Mouse (Mus musculus) hindbrain, embryonic 12.5 days (tissue): Measurements from ENCODE around the gene Pip5k1c. TPM values are rescaled to one million over a fixed set of nuclear protein-coding genes. Genes with fewer than 3 reads are reported as not detected.

Experiments
- ATAC-seq: fragments of 200-750 bp; cut with Nextera tagmentation; 2 replicates; pipeline ENCODE4 v1.8.0; 2017; ENCODE audit warnings: moderate TSS enrichment; ENCODE audit not compliant: low FRiP score
- H3K27ac ChIP-seq: fragments of 300-500 bp; sonication (generic); 2 replicates; pipeline ENCODE4 v1.5.1; 2016; ENCODE audit warnings: mild to moderate bottlenecking
- H3K27me3 ChIP-seq: fragments of 300-500 bp; sonication (generic); 2 replicates; pipeline ENCODE4 v1.6.1; 2016; ENCODE audit warnings: mild to moderate bottlenecking
- H3K36me3 ChIP-seq: fragments of 300-500 bp; sonication (generic); 2 replicates; pipeline ENCODE4 v1.6.1; 2016; ENCODE audit warnings: mild to moderate bottlenecking
- H3K4me1 ChIP-seq: fragments of 300-500 bp; sonication (generic); 2 replicates; pipeline ENCODE4 v1.6.1; 2016
- H3K4me2 ChIP-seq: fragments of 300-500 bp; sonication (generic); replicated peaks from 2 replicates; pipeline ENCODE4 v1.6.1; 2016; ENCODE audit warnings: mild to moderate bottlenecking
- H3K4me3 ChIP-seq: fragments of 300-500 bp; sonication (generic); 2 replicates; pipeline ENCODE4 v1.5.1; 2016; ENCODE audit warnings: mild to moderate bottlenecking
- H3K9ac ChIP-seq: fragments of 300-500 bp; sonication (generic); 2 replicates; pipeline ENCODE4 v1.6.1; 2016; ENCODE audit warnings: mild to moderate bottlenecking, moderate library complexity
- H3K9me3 ChIP-seq: fragments of 300-500 bp; sonication (generic); replicated peaks from 2 replicates; pipeline ENCODE4 v1.6.1; 2016; ENCODE audit warnings: mild to moderate bottlenecking
- WGBS: fragments of 180-500 bp; shearing (Covaris S2); methylation state at CpG from one replicate; pipeline ENCODE4 v1.1.7; 2016; 5-methylcytosine and 5-hydroxymethylcytosine counted together
- polyA plus RNA-seq: library from polyadenylated mRNA; unstranded; fragments of >200 nt; fragmentation: Nextera tagmentation; extraction: Ambion mirVana; gene quantifications from 2 replicates; pipeline ENCODE4 v1.2.1, GENCODE M21; 2016

Gene Pip5k1c
- polyA plus RNA-seq, 1 experiment from 2014 or later = 97.3 TPM

DNA sequence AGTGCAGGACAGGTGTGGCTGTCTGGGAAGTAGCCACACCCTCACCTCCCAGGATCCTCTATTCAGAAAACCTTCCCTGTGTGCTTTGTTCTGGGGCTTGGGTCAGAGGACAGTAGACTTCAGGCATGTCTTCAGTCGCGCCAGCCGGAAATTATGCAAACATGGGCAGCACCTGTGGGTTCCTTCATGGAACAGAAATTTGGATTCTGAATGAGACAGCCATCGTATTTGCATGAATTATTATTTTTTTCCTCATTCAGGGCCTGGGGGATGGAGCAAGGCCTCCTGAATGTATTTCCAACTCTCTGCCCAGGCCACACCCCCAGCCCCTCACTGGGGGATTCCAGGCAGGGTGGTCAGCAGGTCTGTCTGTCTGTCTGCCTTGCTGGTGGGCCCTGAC lies 31.7 kb upstream of the Pip5k1c start:
- no peak for ATAC-seq
- Histone ChIP-seq H3K27me3 (peaks cover 47% of the 10 kb centered on the region), H3K4me1 (peaks cover 29% of the 10 kb centered on the region), H3K27ac (no peak overlapping the region), H3K4me2 (no peak overlapping the region), H3K9me3 (0 out of 2 replicates have a peak, but pooled peaks cover 4% of the 10 kb centered on the region), H3K36me3 (peaks cover 45% of the 10 kb centered on the region), H3K4me3 (no peak overlapping the region), H3K9ac (no peak overlapping the region)
- WGBS = 94% methylated on average over 4 of the region's 4 CpGs

GRCm38 (mm10) chr10:81265540-81265939 lies 27.2 kb upstream of the Pip5k1c start:
- WGBS = 91% methylated on average over 8 of the region's 8 CpGs

DNA sequence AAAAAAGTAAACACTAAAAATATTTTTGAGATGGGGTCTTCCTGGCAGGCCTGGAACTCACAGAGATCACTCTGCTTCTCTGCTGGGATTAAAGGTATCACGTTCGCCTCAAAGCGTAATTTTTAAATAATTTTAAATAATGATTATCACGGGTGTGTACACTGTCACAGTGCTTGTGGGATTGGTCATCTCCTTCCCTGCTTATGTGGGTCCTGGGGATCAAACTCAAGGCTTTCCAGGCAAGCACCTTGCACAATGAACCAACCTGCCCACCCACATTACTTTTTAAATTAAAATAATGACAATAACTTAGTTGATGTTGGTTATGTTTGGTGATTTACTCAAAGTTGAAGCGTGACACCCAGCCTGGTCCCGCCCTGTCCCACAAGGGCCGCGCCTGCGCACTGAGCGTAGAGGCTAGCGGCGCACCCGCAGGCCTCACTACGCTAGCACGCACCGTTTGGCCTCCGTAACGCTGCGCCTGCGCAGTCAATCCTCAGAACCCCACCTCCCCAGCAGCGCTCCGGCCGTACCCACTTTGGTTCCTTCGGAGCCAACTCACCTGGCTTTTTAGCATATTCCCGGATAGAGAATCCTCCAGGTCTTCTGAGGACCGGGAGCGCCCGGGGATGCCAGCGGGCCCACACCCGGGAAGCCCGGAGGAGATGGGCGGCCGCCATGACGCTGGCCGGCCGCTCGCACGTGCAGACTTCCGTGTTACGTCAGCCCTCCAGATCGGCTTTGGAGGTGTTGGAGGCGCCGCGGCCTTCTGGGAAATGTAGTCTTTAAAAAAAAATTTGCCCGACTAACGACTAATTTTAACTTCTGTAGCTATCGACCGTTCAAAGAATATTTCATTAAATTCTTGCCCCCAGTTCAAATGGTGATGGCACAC lies 26.3 kb upstream of the Pip5k1c start, which contains the start of the genes Mrpl54 and Apba3:
TSS of gene Mrpl54 (minus strand) at position 724 of the 895 bp plus-strand sequence.
TSS of gene Apba3 (plus strand) at position 750 of the 895 bp plus-strand sequence.
- H3K4me1 ChIP-seq = peaks cover 18% of the 10 kb centered on the region
- peak within 1 kb of the TSS; percentile 80; the same call in 1 of the 2 replicates for H3K27ac ChIP-seq
- peak within 1 kb of the TSS; percentile 73 for H3K9ac ChIP-seq
- H3K9me3 ChIP-seq = no peaks in the 10 kb centered on the region
- peaks cover 45% of the 10 kb centered on the region for H3K36me3 ChIP-seq
- under 1% methylated on average over 48 of the region's 48 CpGs for WGBS
- ATAC-seq = peak; percentile 93
- peak within 1 kb of the TSS; percentile 66 for H3K4me2 ChIP-seq
- no peaks in the 10 kb centered on the region for H3K27me3 ChIP-seq
- peak within 1 kb of the TSS; percentile 69 for H3K4me3 ChIP-seq

More at GRCm38 (mm10) chr10:81265540-81265939, 27.2 kb upstream of the Pip5k1c start:
- peak overlapping the region; percentile 63; the same call in 1 of the 2 replicates for H3K4me3 ChIP-seq
- peaks cover 4% of the 10 kb centered on the region for H3K27me3 ChIP-seq
- 0 out of 2 replicates have a peak, but pooled peaks have one; percentile 3 for ATAC-seq
- peaks cover 43% of the 10 kb centered on the region for H3K36me3 ChIP-seq
- H3K27ac ChIP-seq = no peak overlapping the region
- H3K9ac ChIP-seq = peak overlapping the region; percentile 73; the same call in 1 of the 2 replicates
- H3K4me1 ChIP-seq = peaks cover 18% of the 10 kb centered on the region
- peak overlapping the region; percentile 60 for H3K4me2 ChIP-seq
- 0 out of 2 replicates have a peak, but pooled peaks cover 2% of the 10 kb centered on the region for H3K9me3 ChIP-seq

GRCm38 (mm10) chr10:81268056-81268455 lies 24.7 kb upstream of the Pip5k1c start:
- Histone ChIP-seq H3K27me3 (no peaks in the 10 kb centered on the region), H3K9ac (peak overlapping the region; percentile 78), H3K4me1 (peaks cover 18% of the 10 kb centered on the region), H3K4me3 (peak overlapping the region; percentile 69), H3K9me3 (no peaks in the 10 kb centered on the region), H3K27ac (no peak overlapping the region), H3K4me2 (peak overlapping the region; percentile 66), H3K36me3 (peaks cover 46% of the 10 kb centered on the region)
- WGBS = 4% methylated on average over 23 of the region's 23 CpGs
- peak; percentile 31; the same call in 1 of the 2 replicates for ATAC-seq

DNA sequence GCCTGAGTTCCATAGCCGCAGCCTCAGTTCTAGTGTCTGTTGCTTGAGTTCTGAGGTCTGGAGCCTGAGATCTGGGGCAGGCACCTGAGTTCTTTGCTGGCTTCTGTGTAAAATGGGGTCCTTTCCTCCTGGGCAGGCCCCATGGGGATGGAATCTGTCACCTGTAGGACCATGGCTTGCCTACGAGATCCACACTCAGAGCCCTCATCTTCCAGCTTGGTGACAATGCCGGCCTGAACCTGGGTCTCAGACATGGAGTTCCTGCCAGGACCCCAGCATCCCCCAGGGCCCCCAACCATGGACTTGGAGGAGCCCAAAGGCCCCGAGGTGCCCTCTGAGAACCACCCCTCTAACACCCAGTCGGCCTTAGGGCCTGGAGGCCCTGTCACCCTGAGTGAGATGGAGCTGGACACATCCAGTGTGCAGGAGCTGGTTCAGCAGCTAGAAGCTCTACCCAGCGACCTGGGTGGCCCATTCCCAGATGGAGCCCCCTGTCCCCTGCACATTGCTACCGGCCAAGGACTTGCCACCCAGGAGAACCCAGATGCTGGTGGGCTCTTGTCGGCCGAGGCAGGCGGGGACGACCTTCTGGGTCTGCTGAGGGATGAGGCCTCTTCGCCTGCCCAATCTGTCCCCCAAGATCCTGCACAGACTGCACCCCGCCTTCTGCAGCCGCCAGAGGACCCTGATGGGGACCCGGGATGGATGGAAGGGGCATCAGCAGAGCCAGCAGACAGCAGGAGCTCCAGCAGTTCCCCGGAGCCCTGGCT lies 23.9 kb upstream of the Pip5k1c start:
- Histone ChIP-seq H3K36me3 (peaks cover 47% of the 10 kb centered on the region), H3K27ac (no peak overlapping the region), H3K4me1 (peaks cover 18% of the 10 kb centered on the region), H3K27me3 (no peaks in the 10 kb centered on the region), H3K9me3 (no peaks in the 10 kb centered on the region), H3K9ac (peak overlapping the region; percentile 78), H3K4me3 (peak overlapping the region; percentile 69), H3K4me2 (peak overlapping the region; percentile 66)
- WGBS = 81% methylated on average over 16 of the region's 16 CpGs
- ATAC-seq = no peak

DNA sequence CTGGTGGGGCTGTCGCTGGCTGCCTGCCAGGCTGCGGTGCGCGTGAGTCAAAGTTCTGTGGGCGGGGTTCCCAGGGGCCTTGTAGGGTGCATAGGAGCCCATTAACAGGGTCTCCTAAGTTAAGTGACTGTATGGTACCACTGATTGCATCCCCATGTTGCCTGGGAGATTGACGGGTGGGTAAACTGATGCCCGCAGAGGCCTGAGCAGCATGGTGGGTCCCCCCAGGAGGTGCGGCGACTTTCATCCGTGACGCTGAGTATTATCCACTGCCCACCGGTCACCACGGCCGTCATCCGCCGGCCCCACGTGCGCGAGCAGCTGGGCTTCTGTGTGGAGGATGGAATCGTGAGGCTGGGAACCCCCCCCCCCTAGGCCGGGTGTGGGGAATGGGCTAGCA lies 20.4 kb upstream of the Pip5k1c start:
- H3K4me1 ChIP-seq = peaks cover 9% of the 10 kb centered on the region
- H3K27me3 ChIP-seq = no peaks in the 10 kb centered on the region
- H3K9ac ChIP-seq = no peak overlapping the region
- H3K4me3 ChIP-seq = no peak overlapping the region
- H3K9me3 ChIP-seq = peaks cover 2% of the 10 kb centered on the region; the same call in 1 of the 2 replicates
- H3K36me3 ChIP-seq = peaks cover 33% of the 10 kb centered on the region
- H3K4me2 ChIP-seq = no peak overlapping the region
- no peak overlapping the region for H3K27ac ChIP-seq
- WGBS = 92% methylated on average over 21 of the region's 21 CpGs
- ATAC-seq = no peak

- H3K4me3 ChIP-seq = no peak overlapping the region
- ATAC-seq = no peak
- H3K9ac ChIP-seq = no peak overlapping the region
- peaks cover 33% of the 10 kb centered on the region for H3K36me3 ChIP-seq
- 94% methylated on average over 19 of the region's 19 CpGs for WGBS
- peaks cover 2% of the 10 kb centered on the region; the same call in 1 of the 2 replicates for H3K9me3 ChIP-seq
- peaks cover 2% of the 10 kb centered on the region for H3K4me1 ChIP-seq
- H3K4me2 ChIP-seq = no peak overlapping the region
- H3K27ac ChIP-seq = no peak overlapping the region
- 0 out of 2 replicates have a peak, but pooled peaks cover under 1% of the 10 kb centered on the region for H3K27me3 ChIP-seq
These were observed 18.9 kb upstream of the Pip5k1c start for GRCm38 (mm10) chr10:81273842-81274241.

GRCm38 (mm10) chr10:81277676-81278075 lies 15.1 kb upstream of the Pip5k1c start:
- Histone ChIP-seq H3K36me3 (peaks cover 12% of the 10 kb centered on the region), H3K27me3 (peaks cover 23% of the 10 kb centered on the region), H3K9ac (no peak overlapping the region), H3K4me3 (no peak overlapping the region), H3K4me2 (no peak overlapping the region), H3K27ac (no peak overlapping the region), H3K4me1 (no peaks in the 10 kb centered on the region), H3K9me3 (peaks cover 2% of the 10 kb centered on the region; the same call in 1 of the 2 replicates)
- no peak for ATAC-seq
- WGBS = 75% methylated on average over 22 of the region's 22 CpGs

- Histone ChIP-seq H3K4me3 (no peak overlapping the region), H3K4me1 (0 out of 2 replicates have a peak, but pooled peaks cover 1% of the 10 kb centered on the region), H3K27me3 (peaks cover 41% of the 10 kb centered on the region), H3K9me3 (peaks cover 2% of the 10 kb centered on the region; the same call in 1 of the 2 replicates), H3K36me3 (no peaks in the 10 kb centered on the region), H3K9ac (no peak overlapping the region), H3K27ac (no peak overlapping the region), H3K4me2 (no peak overlapping the region)
- ATAC-seq = no peak
- WGBS = 42% methylated on average over 10 of the region's 10 CpGs
These were observed 13.3 kb upstream of the Pip5k1c start for GRCm38 (mm10) chr10:81279496-81279895.

DNA sequence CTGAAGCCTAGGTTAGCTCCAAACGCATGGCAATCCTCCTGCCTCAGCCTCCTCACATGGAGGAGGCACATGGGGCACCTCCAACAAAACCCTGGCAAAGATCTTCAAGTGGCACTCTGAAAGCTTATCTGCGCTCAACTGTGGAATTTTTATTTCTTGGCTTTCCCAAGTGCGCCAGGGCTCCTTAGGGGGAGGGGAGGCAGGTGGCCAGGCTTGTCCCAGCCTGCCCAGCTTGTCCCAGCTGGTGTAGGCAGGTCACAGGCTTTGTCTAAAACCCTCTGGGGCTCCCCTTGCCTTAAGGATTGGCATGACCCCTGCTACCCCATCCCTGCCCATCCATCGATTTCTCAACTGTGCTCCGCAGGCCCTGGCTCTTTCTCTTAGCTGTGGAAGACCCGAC lies 8.6 kb upstream of the Pip5k1c start:
- peaks cover 59% of the 10 kb centered on the region for H3K27me3 ChIP-seq

GRCm38 (mm10) chr10:81284719-81285118 lies 8.0 kb upstream of the Pip5k1c start:
- H3K4me2 ChIP-seq = peak overlapping the region; percentile 81; the same call in 1 of the 2 replicates
- 14% methylated on average over 17 of the region's 17 CpGs for WGBS

More for the DNA sequence above, 8.6 kb upstream of the Pip5k1c start:
- Histone ChIP-seq H3K4me1 (peaks cover 11% of the 10 kb centered on the region; the same call in 1 of the 2 replicates), H3K27ac (no peak overlapping the region), H3K4me2 (no peak overlapping the region), H3K9me3 (no peaks in the 10 kb centered on the region), H3K36me3 (no peaks in the 10 kb centered on the region), H3K9ac (no peak overlapping the region), H3K4me3 (no peak overlapping the region)
- ATAC-seq = no peak
- 53% methylated on average over 6 of the region's 6 CpGs for WGBS

More at GRCm38 (mm10) chr10:81284719-81285118, 8.0 kb upstream of the Pip5k1c start:
- no peak for ATAC-seq
- no peaks in the 10 kb centered on the region for H3K9me3 ChIP-seq
- peaks cover 58% of the 10 kb centered on the region for H3K27me3 ChIP-seq
- H3K4me1 ChIP-seq = peaks cover 11% of the 10 kb centered on the region
- H3K4me3 ChIP-seq = no peak overlapping the region
- H3K36me3 ChIP-seq = no peaks in the 10 kb centered on the region
- H3K27ac ChIP-seq = no peak overlapping the region
- no peak overlapping the region for H3K9ac ChIP-seq
